Mouse (Mus musculus): ENCODE measurements at regions not wholly inside any gene's neighbourhood (a gene's known extent, or its start where the extent isn't known, plus 50 kb on each side); places are given as distances from the start of the nearest gene placed in this dataset.

GRCm38 (mm10) chr13:28504340-28504739 lies 247.0 kb downstream of the Gm11361 start:
- Histone ChIP-seq H3K4me2 (ENCODE audit: low read depth, low read length) (no peak overlapping the region), H3K27me3 (ENCODE audit: control insufficient read depth, insufficient read depth, low read depth, low read length) (no peaks in the 10 kb centered on the region), H3K27ac (ENCODE audit: low read length) (no peak overlapping the region), H3K36me3 (ENCODE audit: control insufficient read depth, insufficient read depth) (no peaks in the 10 kb centered on the region), H3K4me3 (ENCODE audit: low read depth, low read length) (no peak overlapping the region), H3K9ac (ENCODE audit: low read depth, low read length) (no peak overlapping the region), H3K4me1 (ENCODE audit: control insufficient read depth, low read depth, low read length) (no peaks in the 10 kb centered on the region), H3K9me3 (replicated peaks; ENCODE audit: control insufficient read depth, low read length) (no peaks in the 10 kb centered on the region)
- no peak for ATAC-seq (ENCODE audit: low read depth)
- WGBS (ENCODE audit: insufficient replicate concordance) = 58% methylated on average over 3 of the region's 3 CpGs

GRCm38 (mm10) chr13:28502171-28502570 lies 244.8 kb downstream of the Gm11361 start:
- H3K4me3 ChIP-seq (ENCODE audit: low read depth, low read length) = no peak overlapping the region
- no peaks in the 10 kb centered on the region for H3K9me3 ChIP-seq (replicated peaks; ENCODE audit: control insufficient read depth, low read length)
- no peaks in the 10 kb centered on the region for H3K4me1 ChIP-seq (ENCODE audit: control insufficient read depth, low read depth, low read length)
- peak; percentile 70; the same call in 1 of the 2 replicates for ATAC-seq (ENCODE audit: low read depth)
- no peak overlapping the region for H3K4me2 ChIP-seq (ENCODE audit: low read depth, low read length)
- H3K27ac ChIP-seq (ENCODE audit: low read length) = no peak overlapping the region
- H3K9ac ChIP-seq (ENCODE audit: low read depth, low read length) = no peak overlapping the region
- H3K27me3 ChIP-seq (ENCODE audit: control insufficient read depth, insufficient read depth, low read depth, low read length) = no peaks in the 10 kb centered on the region
- 21% methylated on average over 2 of the region's 2 CpGs for WGBS (ENCODE audit: insufficient replicate concordance)
- H3K36me3 ChIP-seq (ENCODE audit: control insufficient read depth, insufficient read depth) = no peaks in the 10 kb centered on the region

- H3K4me3 ChIP-seq (ENCODE audit: low read depth, low read length) = no peak overlapping the region
- 64% methylated on average over 6 of the region's 6 CpGs for WGBS (ENCODE audit: insufficient replicate concordance)
- no peaks in the 10 kb centered on the region for H3K27me3 ChIP-seq (ENCODE audit: control insufficient read depth, insufficient read depth, low read depth, low read length)
- H3K4me1 ChIP-seq (ENCODE audit: control insufficient read depth, low read depth, low read length) = no peaks in the 10 kb centered on the region
- H3K27ac ChIP-seq (ENCODE audit: low read length) = no peak overlapping the region
- ATAC-seq (ENCODE audit: low read depth) = no peak
- no peak overlapping the region for H3K4me2 ChIP-seq (ENCODE audit: low read depth, low read length)
- H3K36me3 ChIP-seq (ENCODE audit: control insufficient read depth, insufficient read depth) = no peaks in the 10 kb centered on the region
- H3K9ac ChIP-seq (ENCODE audit: low read depth, low read length) = no peak overlapping the region
- H3K9me3 ChIP-seq (replicated peaks; ENCODE audit: control insufficient read depth, low read length) = no peaks in the 10 kb centered on the region
Observed at GRCm38 (mm10) chr13:28500697-28501096, 243.4 kb downstream of the Gm11361 start.

GRCm38 (mm10) chr13:28497483-28497882 lies 240.2 kb downstream of the Gm11361 start:
- no peaks in the 10 kb centered on the region for H3K36me3 ChIP-seq (ENCODE audit: control insufficient read depth, insufficient read depth)
- no peaks in the 10 kb centered on the region for H3K9me3 ChIP-seq (replicated peaks; ENCODE audit: control insufficient read depth, low read length)
- no peak overlapping the region for H3K27ac ChIP-seq (ENCODE audit: low read length)
- no peaks in the 10 kb centered on the region for H3K27me3 ChIP-seq (ENCODE audit: control insufficient read depth, insufficient read depth, low read depth, low read length)
- no peak overlapping the region for H3K4me3 ChIP-seq (ENCODE audit: low read depth, low read length)
- no peak for ATAC-seq (ENCODE audit: low read depth)
- WGBS (ENCODE audit: insufficient replicate concordance) = 65% methylated on average over 4 of the region's 4 CpGs
- H3K9ac ChIP-seq (ENCODE audit: low read depth, low read length) = no peak overlapping the region
- no peaks in the 10 kb centered on the region for H3K4me1 ChIP-seq (ENCODE audit: control insufficient read depth, low read depth, low read length)
- no peak overlapping the region for H3K4me2 ChIP-seq (ENCODE audit: low read depth, low read length)

- Histone ChIP-seq H3K4me3 (ENCODE audit: low read depth, low read length) (no peak overlapping the region), H3K4me2 (ENCODE audit: low read depth, low read length) (no peak overlapping the region), H3K27ac (ENCODE audit: low read length) (no peak overlapping the region), H3K9me3 (replicated peaks; ENCODE audit: control insufficient read depth, low read length) (no peaks in the 10 kb centered on the region), H3K36me3 (ENCODE audit: control insufficient read depth, insufficient read depth) (no peaks in the 10 kb centered on the region), H3K4me1 (ENCODE audit: control insufficient read depth, low read depth, low read length) (no peaks in the 10 kb centered on the region), H3K27me3 (ENCODE audit: control insufficient read depth, insufficient read depth, low read depth, low read length) (no peaks in the 10 kb centered on the region), H3K9ac (ENCODE audit: low read depth, low read length) (no peak overlapping the region)
- no peak for ATAC-seq (ENCODE audit: low read depth)
- 77% methylated on average over 2 of the region's 2 CpGs for WGBS (ENCODE audit: insufficient replicate concordance)
Observed at GRCm38 (mm10) chr13:28492015-28492414, 234.7 kb downstream of the Gm11361 start.

- H3K9ac ChIP-seq (ENCODE audit: low read depth, low read length) = no peak overlapping the region
Observed at GRCm38 (mm10) chr13:28483727-28484126, 226.4 kb downstream of the Gm11361 start.

GRCm38 (mm10) chr13:28481224-28481965 lies 224.1 kb downstream of the Gm11361 start:
- Histone ChIP-seq H3K4me1 (ENCODE audit: control insufficient read depth, low read depth, low read length) (no peaks in the 10 kb centered on the region), H3K4me3 (ENCODE audit: low read depth, low read length) (no peak overlapping the region), H3K9me3 (replicated peaks; ENCODE audit: control insufficient read depth, low read length) (no peaks in the 10 kb centered on the region), H3K27me3 (ENCODE audit: control insufficient read depth, insufficient read depth, low read depth, low read length) (no peaks in the 10 kb centered on the region), H3K36me3 (ENCODE audit: control insufficient read depth, insufficient read depth) (no peaks in the 10 kb centered on the region), H3K9ac (ENCODE audit: low read depth, low read length) (no peak overlapping the region), H3K4me2 (ENCODE audit: low read depth, low read length) (no peak overlapping the region), H3K27ac (ENCODE audit: low read length) (no peak overlapping the region)
- no peak for ATAC-seq (ENCODE audit: low read depth)
- 70% methylated on average over 7 of the region's 7 CpGs for WGBS (ENCODE audit: insufficient replicate concordance)

More at GRCm38 (mm10) chr13:28483727-28484126, 226.4 kb downstream of the Gm11361 start:
- Histone ChIP-seq H3K4me3 (ENCODE audit: low read depth, low read length) (no peak overlapping the region), H3K9me3 (replicated peaks; ENCODE audit: control insufficient read depth, low read length) (no peaks in the 10 kb centered on the region), H3K4me1 (ENCODE audit: control insufficient read depth, low read depth, low read length) (no peaks in the 10 kb centered on the region), H3K27ac (ENCODE audit: low read length) (no peak overlapping the region), H3K27me3 (ENCODE audit: control insufficient read depth, insufficient read depth, low read depth, low read length) (no peaks in the 10 kb centered on the region), H3K36me3 (ENCODE audit: control insufficient read depth, insufficient read depth) (no peaks in the 10 kb centered on the region), H3K4me2 (ENCODE audit: low read depth, low read length) (no peak overlapping the region)
- WGBS (ENCODE audit: insufficient replicate concordance) = 63% methylated on average over 3 of the region's 3 CpGs
- no peak for ATAC-seq (ENCODE audit: low read depth)

- Histone ChIP-seq H3K36me3 (ENCODE audit: control insufficient read depth, insufficient read depth) (no peaks in the 10 kb centered on the region), H3K4me2 (ENCODE audit: low read depth, low read length) (no peak overlapping the region), H3K27ac (ENCODE audit: low read length) (no peak overlapping the region), H3K27me3 (ENCODE audit: control insufficient read depth, insufficient read depth, low read depth, low read length) (no peaks in the 10 kb centered on the region), H3K9ac (ENCODE audit: low read depth, low read length) (no peak overlapping the region), H3K4me1 (ENCODE audit: control insufficient read depth, low read depth, low read length) (no peaks in the 10 kb centered on the region), H3K9me3 (replicated peaks; ENCODE audit: control insufficient read depth, low read length) (no peaks in the 10 kb centered on the region), H3K4me3 (ENCODE audit: low read depth, low read length) (no peak overlapping the region)
- WGBS (ENCODE audit: insufficient replicate concordance) = 56% methylated on average over 2 of the region's 2 CpGs
- no peak for ATAC-seq (ENCODE audit: low read depth)
Observed at GRCm38 (mm10) chr13:28466151-28466550, 208.8 kb downstream of the Gm11361 start.

- no peak overlapping the region for H3K9ac ChIP-seq (ENCODE audit: low read depth, low read length)
- no peaks in the 10 kb centered on the region for H3K36me3 ChIP-seq (ENCODE audit: control insufficient read depth, insufficient read depth)
- 61% methylated on average over 2 of the region's 2 CpGs for WGBS (ENCODE audit: insufficient replicate concordance)
- H3K4me2 ChIP-seq (ENCODE audit: low read depth, low read length) = no peak overlapping the region
- H3K27me3 ChIP-seq (ENCODE audit: control insufficient read depth, insufficient read depth, low read depth, low read length) = no peaks in the 10 kb centered on the region
- H3K4me1 ChIP-seq (ENCODE audit: control insufficient read depth, low read depth, low read length) = no peaks in the 10 kb centered on the region
- H3K27ac ChIP-seq (ENCODE audit: low read length) = no peak overlapping the region
- H3K4me3 ChIP-seq (ENCODE audit: low read depth, low read length) = no peak overlapping the region
- no peak for ATAC-seq (ENCODE audit: low read depth)
- no peaks in the 10 kb centered on the region for H3K9me3 ChIP-seq (replicated peaks; ENCODE audit: control insufficient read depth, low read length)
Observed at GRCm38 (mm10) chr13:28465187-28465880, 208.0 kb downstream of the Gm11361 start.
